Mouse (Mus musculus) liver, postnatal 0 days (tissue): Measurements from ENCODE around the gene Aldh18a1.

ENCODE experiments used
- CTCF ChIP-seq: sonication (generic); IDR thresholded peaks from 2 replicates; pipeline ENCODE4 v1.5.1; 2016; ENCODE audit warnings: antibody characterized with exemption, low read depth
- EP300 ChIP-seq: IDR thresholded peaks from 2 replicates; pipeline ENCODE4 v1.6.1; 2016; ENCODE audit warnings: antibody characterized with exemption, low read depth, mild to moderate bottlenecking

DNA sequence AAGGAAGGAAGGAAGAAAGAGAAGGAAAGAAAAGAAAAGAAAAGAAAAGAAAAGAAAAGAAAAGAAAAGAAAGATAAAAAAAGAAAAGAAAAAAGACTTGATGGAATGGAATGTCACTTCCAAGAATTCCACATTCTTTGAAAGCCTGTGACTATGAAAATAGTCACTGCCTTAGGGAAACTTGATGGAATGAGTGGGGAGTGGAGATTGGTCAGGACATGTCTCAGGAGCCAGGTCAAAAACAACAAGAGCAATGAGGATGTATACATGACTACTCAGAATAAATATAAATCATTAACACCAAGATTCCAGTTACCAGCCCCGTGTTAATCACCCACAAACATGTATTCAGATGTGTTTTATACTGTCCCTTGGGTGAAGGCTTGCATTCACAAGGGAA is 69.6 kb downstream of the Aldh18a1 start:
- TF ChIP-seq CTCF (no peak), EP300 (no peak)
